Comparison of ENCODE assay signal across 21 mouse cellular contexts in genomic region chr5:99953883-99954282, GRCm38 (mm10). TPM values are rescaled to one million over a fixed set of nuclear protein-coding genes. Genes with fewer than 3 reads are reported as not detected.
DNase-seq lines count a peak whose midpoint lies in the region; ATAC-seq lines count a peak whose summit lies in the region.
"Had no signal": no experiment of that assay in that cellular context is flagged by ENCODE, and none has a peak within 500 bp of the region (broad histone marks: within the 10 kb centered on the region; RNA-seq: fewer than 3 reads in every experiment).

No protein-coding gene starts in this region.

- peaks cover 50% of the 10 kb centered on the region for H3K36me3 ChIP-seq in forebrain, embryonic 10.5 days (replicated peaks)
- H3K36me3 ChIP-seq in forebrain, embryonic 15.5 days: peaks cover 10% of the 10 kb centered on the region
- peaks cover 40% of the 10 kb centered on the region for H3K36me3 ChIP-seq in forebrain, embryonic 13.5 days (ENCODE audit: poor library complexity, severe bottlenecking)
- H3K36me3 ChIP-seq in midbrain, embryonic 11.5 days (ENCODE audit: control insufficient read depth, insufficient read depth, low read length): no peaks in the 10 kb centered on the region
- peaks cover 12% of the 10 kb centered on the region for H3K36me3 ChIP-seq in neural tube, embryonic 15.5 days

- peak; percentile 54 for DNase-seq in forebrain, embryonic 10.5 days (ENCODE audit: extremely low spot score, low spot score)
- DNase-seq in midbrain, embryonic 11.5 days (ENCODE audit: low spot score, missing footprints): no peak
- DNase-seq in spleen, postnatal 4 days (ENCODE audit: low spot score in 2 of 2): no peak
- no peak for DNase-seq in left cerebral cortex, postnatal 10 days (ENCODE audit: extremely low spot score in 1 of 2, low spot score in 2 of 2)
- DNase-seq in adrenal gland, postnatal 14 days: no peak
- DNase-seq: cerebellum, adult 11-12 months; heart, adult 11 months; kidney, adult 2 months; kidney, postnatal 4 days; liver, embryonic 13.5 days; lung, postnatal 10 days; right cerebral cortex, adult 18-20 months; spleen, adult 18-20 months had no signal

- H3K4me3 ChIP-seq in forebrain, embryonic 10.5 days: no peak overlapping the region
- no peak overlapping the region for H3K4me3 ChIP-seq in forebrain, embryonic 15.5 days
- H3K4me3 ChIP-seq in forebrain, embryonic 13.5 days: no peak overlapping the region
- H3K4me3 ChIP-seq in midbrain, embryonic 11.5 days (ENCODE audit: low read depth, low read length): no peak overlapping the region
- H3K4me3 ChIP-seq in neural tube, embryonic 15.5 days (replicated peaks): no peak overlapping the region
- H3K4me3 ChIP-seq: hindbrain, embryonic 15.5 days; liver, embryonic 13.5 days; megakaryocyte, embryonic 14.5 days had no signal

- peaks cover 27% of the 10 kb centered on the region for H3K4me1 ChIP-seq in forebrain, embryonic 10.5 days
- no peaks in the 10 kb centered on the region for H3K4me1 ChIP-seq in forebrain, embryonic 15.5 days
- H3K4me1 ChIP-seq in forebrain, embryonic 13.5 days: peaks cover 13% of the 10 kb centered on the region
- H3K4me1 ChIP-seq in midbrain, embryonic 11.5 days (ENCODE audit: control insufficient read depth, insufficient read depth, low read length): peaks cover 12% of the 10 kb centered on the region
- no peaks in the 10 kb centered on the region for H3K4me1 ChIP-seq in neural tube, embryonic 15.5 days
- H3K4me1 ChIP-seq: hindbrain, embryonic 15.5 days had no signal

- no peaks in the 10 kb centered on the region for H3K9me3 ChIP-seq in forebrain, embryonic 10.5 days
- H3K9me3 ChIP-seq in forebrain, embryonic 15.5 days: no peaks in the 10 kb centered on the region
- no peaks in the 10 kb centered on the region for H3K9me3 ChIP-seq in forebrain, embryonic 13.5 days (replicated peaks)
- no peaks in the 10 kb centered on the region for H3K9me3 ChIP-seq in midbrain, embryonic 11.5 days (ENCODE audit: control insufficient read depth, low read length)
- H3K9me3 ChIP-seq in neural tube, embryonic 15.5 days (replicated peaks): no peaks in the 10 kb centered on the region
- H3K9me3 ChIP-seq: hindbrain, embryonic 15.5 days; liver, embryonic 13.5 days; megakaryocyte, embryonic 14.5 days had no signal

- WGBS in forebrain, embryonic 10.5 days: 11% methylated on average over 1 of the region's 1 CpGs
- 5% methylated on average over 1 of the region's 1 CpGs for WGBS in forebrain, embryonic 15.5 days
- 9% methylated on average over 1 of the region's 1 CpGs for WGBS in forebrain, embryonic 13.5 days
- 20% methylated on average over 1 of the region's 1 CpGs for WGBS in midbrain, embryonic 11.5 days
- WGBS in neural tube, embryonic 15.5 days: 7% methylated on average over 1 of the region's 1 CpGs

- ATAC-seq in forebrain, embryonic 15.5 days (replicated peaks): no peak
- peak; percentile 52 for ATAC-seq in forebrain, embryonic 13.5 days
- peak; percentile 80 for ATAC-seq in midbrain, embryonic 11.5 days (ENCODE audit: low FRiP score)
- no peak for ATAC-seq in neural tube, embryonic 15.5 days (ENCODE audit: low FRiP score)

- intact Hi-C loops in left cerebral cortex, postnatal 10 days (cut with DNase I): no loop called here

- H3K27me3 ChIP-seq in forebrain, embryonic 10.5 days (ENCODE audit: poor library complexity, severe bottlenecking): no peaks in the 10 kb centered on the region
- no peaks in the 10 kb centered on the region for H3K27me3 ChIP-seq in forebrain, embryonic 15.5 days
- H3K27me3 ChIP-seq in forebrain, embryonic 13.5 days: no peaks in the 10 kb centered on the region
- no peaks in the 10 kb centered on the region for H3K27me3 ChIP-seq in midbrain, embryonic 11.5 days (ENCODE audit: control insufficient read depth, insufficient read depth, low read length)
- no peaks in the 10 kb centered on the region for H3K27me3 ChIP-seq in neural tube, embryonic 15.5 days (replicated peaks)
- H3K27me3 ChIP-seq: hindbrain, embryonic 15.5 days; liver, embryonic 13.5 days; megakaryocyte, embryonic 14.5 days had no signal

- no peak overlapping the region for H3K4me2 ChIP-seq in forebrain, embryonic 15.5 days (replicated peaks)
- H3K4me2 ChIP-seq in forebrain, embryonic 13.5 days: no peak overlapping the region
- no peak overlapping the region for H3K4me2 ChIP-seq in midbrain, embryonic 11.5 days
- H3K4me2 ChIP-seq in neural tube, embryonic 15.5 days: no peak overlapping the region
- H3K4me2 ChIP-seq: hindbrain, embryonic 15.5 days; liver, embryonic 13.5 days had no signal

- peak overlapping the region; percentile 77 for H3K27ac ChIP-seq in forebrain, embryonic 10.5 days
- H3K27ac ChIP-seq in forebrain, embryonic 15.5 days (replicated peaks): no peak overlapping the region
- H3K27ac ChIP-seq in forebrain, embryonic 13.5 days: peak overlapping the region; percentile 48
- peak overlapping the region; percentile 22; the same call in 1 of the 2 replicates for H3K27ac ChIP-seq in midbrain, embryonic 11.5 days (ENCODE audit: low read depth, low read length)
- H3K27ac ChIP-seq in neural tube, embryonic 15.5 days (replicated peaks): 0 out of 2 replicates have a peak overlapping the region, but pooled peaks have one; percentile 18
- H3K27ac ChIP-seq: hindbrain, embryonic 15.5 days; liver, embryonic 13.5 days had no signal

- H3K9ac ChIP-seq in forebrain, embryonic 15.5 days (replicated peaks): no peak overlapping the region
- H3K9ac ChIP-seq in forebrain, embryonic 13.5 days: no peak overlapping the region
- no peak overlapping the region for H3K9ac ChIP-seq in midbrain, embryonic 11.5 days (ENCODE audit: low read length)
- H3K9ac ChIP-seq in neural tube, embryonic 15.5 days (replicated peaks): no peak overlapping the region
- H3K9ac ChIP-seq: hindbrain, embryonic 15.5 days; liver, embryonic 13.5 days had no signal

RNA-seq across cellular contexts. Expression of gene Hnrnpd, which starts 24.9 kb away (rescaled TPM):
- 200 and 207 TPM in 2 replicates for polyA plus RNA-seq in forebrain, embryonic 10.5 days (2016; fragmentation: Nextera tagmentation; extraction: Ambion mirVana)
- 242 and 245 TPM in 2 replicates for polyA plus RNA-seq in forebrain, embryonic 15.5 days (2015; fragmentation: Nextera tagmentation; extraction: Ambion mirVana)
- polyA plus RNA-seq in forebrain, embryonic 13.5 days (2015; fragmentation: Nextera tagmentation; extraction: Ambion mirVana): 119 and 189 TPM in 2 replicates
- polyA plus RNA-seq in midbrain, embryonic 11.5 days (2014; fragmentation: Nextera tagmentation; extraction: Ambion mirVana): 282 and 289 TPM in 2 replicates
- polyA plus RNA-seq in neural tube, embryonic 15.5 days (2015; fragmentation: Nextera tagmentation; extraction: Ambion mirVana): 128 and 147 TPM in 2 replicates
- total RNA-seq in left cerebral cortex, postnatal 10 days (2021): 100 to 1,000 TPM; 229 to 243 TPM
- total RNA-seq in adrenal gland, postnatal 14 days (2021): 175 and 223 TPM in 2 replicates

RNA-seq across cellular contexts. Expression of gene 4930524J08Rik, which starts 25.0 kb away (rescaled TPM):
- polyA plus RNA-seq in forebrain, embryonic 10.5 days (2016; fragmentation: Nextera tagmentation; extraction: Ambion mirVana): 1.7 and 2.2 TPM in 2 replicates
- 2.3 and 4.5 TPM in 2 replicates for polyA plus RNA-seq in forebrain, embryonic 15.5 days (2015; fragmentation: Nextera tagmentation; extraction: Ambion mirVana)
- 3.1 and 3.4 TPM in 2 replicates for polyA plus RNA-seq in forebrain, embryonic 13.5 days (2015; fragmentation: Nextera tagmentation; extraction: Ambion mirVana)
- polyA plus RNA-seq in midbrain, embryonic 11.5 days (2014; fragmentation: Nextera tagmentation; extraction: Ambion mirVana): 2.0 and 2.3 TPM in 2 replicates
- polyA plus RNA-seq in neural tube, embryonic 15.5 days (2015; fragmentation: Nextera tagmentation; extraction: Ambion mirVana): 2.3 TPM in 2 replicates
- total RNA-seq in left cerebral cortex, postnatal 10 days (2021): 1 to 10 TPM; 1.7 to 2.9 TPM
- 3.1 and 4.1 TPM in 2 replicates for total RNA-seq in adrenal gland, postnatal 14 days (2021)
- total RNA-seq: neutrophil, adult 5-6 weeks had no signal

RNA-seq across cellular contexts. Expression of gene Vamp9, which starts 47.8 kb away (rescaled TPM):
- 0.25 and 0.30 TPM in 2 replicates for polyA plus RNA-seq in forebrain, embryonic 10.5 days (2016; fragmentation: Nextera tagmentation; extraction: Ambion mirVana)
- 0.64 and 0.86 TPM in 2 replicates for polyA plus RNA-seq in forebrain, embryonic 15.5 days (2015; fragmentation: Nextera tagmentation; extraction: Ambion mirVana)
- polyA plus RNA-seq in forebrain, embryonic 13.5 days (2015; fragmentation: Nextera tagmentation; extraction: Ambion mirVana): 0.62 and 0.86 TPM in 2 replicates
- polyA plus RNA-seq in midbrain, embryonic 11.5 days (2014; fragmentation: Nextera tagmentation; extraction: Ambion mirVana): not detected in 2 replicates
- 1.4 TPM in 2 replicates for polyA plus RNA-seq in neural tube, embryonic 15.5 days (2015; fragmentation: Nextera tagmentation; extraction: Ambion mirVana)
- under 1 TPM in 1 of 2 experiments, not detected in 1; 0.51 TPM for total RNA-seq in left cerebral cortex, postnatal 10 days (2021)
- 1.8 TPM in 1 of 2 replicates, not detected in the other for total RNA-seq in adrenal gland, postnatal 14 days (2021)
- total RNA-seq: common myeloid progenitor, adult 5-6 weeks; neutrophil, adult 5-6 weeks had no signal
- polyA plus RNA-seq: liver, embryonic 13.5 days; stomach, embryonic 16.5 days had no signal

Comparison
In these comparisons a context has a peak if more than half of its experiments do, and no peak if none do; other contexts are left out.
1. ATAC-seq: peak in forebrain, embryonic 13.5 days (single experiment) and midbrain, embryonic 11.5 days (single experiment); none in forebrain, embryonic 15.5 days (single experiment) and neural tube, embryonic 15.5 days (single experiment).